Mouse (Mus musculus) embryonic facial prominence, embryonic 13.5 days (tissue): ENCODE measurements around the gene Adam33. TPM values are rescaled to one million over a fixed set of nuclear protein-coding genes. Genes with fewer than 3 reads are reported as not detected.
"Not testable (repeated sequence)": the region's sequence is repeated elsewhere in the genome, so short reads cannot be mapped to it uniquely, and the experiment has no call there.

Experiments
- ATAC-seq: fragments of 200-750 bp; cut with Nextera tagmentation; 2 replicates; pipeline ENCODE4 v1.8.0; 2017; ENCODE audit warnings: low read depth; ENCODE audit not compliant: insufficient number of reproducible peaks, insufficient read depth, low FRiP score, low TSS enrichment
- H3K27ac ChIP-seq: fragments of 300-500 bp; sonication (generic); 2 replicates; pipeline ENCODE4 v1.5.1; 2015; ENCODE audit warnings: moderate library complexity, mild to moderate bottlenecking, inconsistent platforms
- H3K27me3 ChIP-seq: fragments of 300-500 bp; sonication (generic); 2 replicates; pipeline ENCODE4 v1.6.1; 2015; ENCODE audit warnings: mild to moderate bottlenecking, inconsistent platforms
- H3K36me3 ChIP-seq: fragments of 300-500 bp; sonication (generic); 2 replicates; pipeline ENCODE4 v1.6.1; 2015; ENCODE audit warnings: mild to moderate bottlenecking, inconsistent platforms
- H3K4me1 ChIP-seq: fragments of 300-500 bp; sonication (generic); 2 replicates; pipeline ENCODE4 v1.6.1; 2015; ENCODE audit warnings: inconsistent platforms
- H3K4me2 ChIP-seq: fragments of 300-500 bp; sonication (generic); 2 replicates; pipeline ENCODE4 v1.6.1; 2015; ENCODE audit warnings: moderate library complexity, mild to moderate bottlenecking, inconsistent platforms
- H3K4me3 ChIP-seq: fragments of 300-500 bp; sonication (generic); 2 replicates; pipeline ENCODE4 v1.5.1; 2015; ENCODE audit warnings: mild to moderate bottlenecking, inconsistent platforms
- H3K9ac ChIP-seq: fragments of 300-500 bp; sonication (generic); 2 replicates; pipeline ENCODE4 v1.6.1; 2015; ENCODE audit warnings: mild to moderate bottlenecking, inconsistent platforms
- H3K9me3 ChIP-seq: fragments of 300-500 bp; sonication (generic); 2 replicates; pipeline ENCODE4 v1.6.1; 2016; ENCODE audit warnings: inconsistent platforms
- WGBS: fragments of 180-500 bp; shearing (Covaris S2); methylation state at CpG from one replicate; pipeline ENCODE4 v1.1.7; 2015; ENCODE audit warnings: mixed read lengths; 5-methylcytosine and 5-hydroxymethylcytosine counted together
- polyA plus RNA-seq: library from polyadenylated mRNA; unstranded; fragments of >200 nt; fragmentation: Nextera tagmentation; extraction: Ambion mirVana; gene quantifications from 2 replicates; pipeline ENCODE4 v1.2.1, GENCODE M21; 2015

The Adam33 gene
- 30.0 and 31.9 TPM in 2 replicates for polyA plus RNA-seq

DNA sequence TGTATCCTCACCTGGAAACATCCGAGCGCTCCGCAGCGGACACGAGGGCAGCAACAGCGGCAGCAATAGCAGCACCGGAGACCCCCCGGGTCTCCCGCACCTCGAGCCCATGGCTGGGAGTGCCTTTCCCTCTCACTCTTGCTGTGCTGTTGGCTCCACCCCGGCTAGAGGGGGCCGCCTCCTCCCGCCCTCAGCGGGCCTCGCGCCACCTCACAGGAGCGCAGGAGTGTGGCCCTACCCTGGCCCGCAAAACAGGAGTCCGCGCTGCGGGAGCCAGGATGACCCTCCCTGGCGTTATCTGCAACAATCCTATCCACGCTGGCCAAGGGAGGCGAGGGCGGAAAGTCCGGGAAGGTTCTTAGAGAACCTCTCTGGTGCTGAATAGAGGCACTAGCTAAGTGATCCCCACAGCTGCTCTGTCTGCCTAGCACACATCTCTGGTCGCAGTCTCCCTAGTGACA lies at the start of gene Adam33:
Adam33 (minus strand) TSS at position 411 of the 461 bp plus-strand sequence.
- Histone ChIP-seq H3K4me2 (peak within 1 kb of the TSS; percentile 63), H3K4me1 (peaks cover 49% of the 10 kb centered on the region), H3K9ac (peak within 1 kb of the TSS; percentile 61), H3K27ac (no peak within 1 kb of the TSS), H3K36me3 (no peaks in the 10 kb centered on the region), H3K9me3 (no peaks in the 10 kb centered on the region), H3K27me3 (peaks cover 30% of the 10 kb centered on the region), H3K4me3 (peak within 1 kb of the TSS; percentile 36)
- ATAC-seq: no peak
- 2% methylated on average over 26 of the region's 27 CpGs for WGBS

DNA sequence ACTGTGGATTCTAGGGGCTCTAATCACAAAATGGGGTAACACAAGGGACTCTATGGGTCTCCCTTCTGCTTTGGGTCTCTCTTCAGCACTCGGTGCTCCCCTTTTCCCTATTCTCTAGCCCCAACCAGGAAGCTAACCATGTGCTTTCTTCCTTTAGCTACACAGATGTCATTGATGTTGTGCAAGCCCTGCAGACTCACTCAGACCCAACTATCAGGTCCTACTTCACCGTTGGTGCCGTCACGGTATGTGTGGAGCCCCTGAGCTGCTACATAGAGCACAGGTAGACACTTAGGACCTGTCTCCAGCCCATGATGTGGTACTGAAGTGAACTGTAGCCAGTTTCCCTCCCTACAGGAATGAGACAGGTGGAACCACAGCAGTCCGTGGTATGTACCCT lies 42.4 kb upstream of the Adam33 start:
- H3K4me2 ChIP-seq: no peak overlapping the region
- H3K27me3 ChIP-seq: no peaks in the 10 kb centered on the region
- ATAC-seq: no peak
- no peaks in the 10 kb centered on the region for H3K4me1 ChIP-seq
- 88% methylated on average over 5 of the region's 5 CpGs for WGBS
- H3K9me3 ChIP-seq: no peaks in the 10 kb centered on the region
- no peak overlapping the region for H3K27ac ChIP-seq
- no peaks in the 10 kb centered on the region for H3K36me3 ChIP-seq
- H3K9ac ChIP-seq: no peak overlapping the region
- no peak overlapping the region for H3K4me3 ChIP-seq

DNA sequence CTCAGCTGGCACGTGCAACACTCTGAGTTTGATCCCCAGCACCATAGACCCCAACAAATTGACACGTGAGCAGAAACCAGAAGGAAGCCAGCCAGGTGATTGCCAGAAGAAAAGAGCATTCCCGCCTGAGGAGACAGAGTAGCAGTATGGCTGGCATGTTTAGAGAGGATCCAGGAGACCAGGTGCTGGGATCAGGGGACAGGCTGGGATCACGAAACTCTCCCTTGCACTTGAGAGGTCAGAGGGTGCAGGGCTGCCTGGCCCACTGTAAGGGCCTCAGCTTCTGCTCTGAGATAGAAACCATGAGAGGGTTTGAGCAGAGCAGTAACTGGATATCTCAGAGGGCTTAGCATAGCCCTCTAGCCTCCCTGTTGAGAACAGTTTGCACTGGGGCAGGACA lies 41.4 kb upstream of the Adam33 start:
- not testable (repeated sequence) for H3K9ac ChIP-seq, H3K4me2 ChIP-seq, H3K4me3 ChIP-seq, H3K27ac ChIP-seq, H3K27me3 ChIP-seq, H3K36me3 ChIP-seq, ATAC-seq, H3K9me3 ChIP-seq, H3K4me1 ChIP-seq
- WGBS: 73% methylated on average over 4 of the region's 4 CpGs

DNA sequence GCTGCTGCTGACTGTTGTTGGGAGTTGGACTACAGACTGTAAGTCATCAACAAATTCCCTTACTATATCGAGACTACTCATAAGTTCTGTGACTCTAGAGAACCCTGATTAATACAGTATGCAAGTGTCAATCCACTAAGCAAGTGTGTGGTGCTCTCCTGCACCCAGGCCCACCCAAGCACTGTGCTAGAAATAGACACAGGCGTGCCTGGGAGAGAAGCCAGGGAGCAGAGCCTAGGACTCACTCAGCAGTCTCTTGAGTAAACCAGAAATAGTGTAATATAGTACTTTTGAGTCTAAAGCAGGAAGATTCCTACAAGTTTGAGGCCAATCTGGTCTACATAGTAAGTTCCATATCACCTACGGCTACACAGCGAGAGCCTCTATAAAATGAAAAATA lies 40.4 kb upstream of the Adam33 start:
- Histone ChIP-seq H3K9me3 (no peaks in the 10 kb centered on the region), H3K4me3 (no peak overlapping the region), H3K36me3 (no peaks in the 10 kb centered on the region), H3K27me3 (no peaks in the 10 kb centered on the region), H3K4me1 (no peaks in the 10 kb centered on the region), H3K27ac (no peak overlapping the region), H3K4me2 (no peak overlapping the region), H3K9ac (no peak overlapping the region)
- 87% methylated on average over 4 of the region's 4 CpGs for WGBS
- ATAC-seq: no peak

DNA sequence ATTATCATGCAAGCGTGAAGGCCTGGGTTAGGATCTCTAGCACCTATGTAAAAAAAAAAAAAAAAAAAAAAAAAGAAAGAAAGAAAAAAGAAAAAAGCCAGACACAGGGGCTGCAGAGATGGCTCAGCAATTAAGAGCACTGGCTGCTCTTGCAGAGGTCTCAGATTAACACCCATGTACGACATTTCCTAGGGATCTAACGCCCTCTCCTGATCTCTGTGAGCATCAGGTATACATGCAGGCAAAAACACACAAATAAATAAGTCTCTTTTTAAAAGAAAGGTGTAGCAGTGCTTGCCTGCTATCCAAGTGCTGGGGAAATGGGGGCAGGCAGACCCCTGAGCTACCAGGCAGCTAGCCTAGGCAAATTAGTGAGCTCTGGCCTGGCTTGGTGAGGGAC lies 37.9 kb upstream of the Adam33 start:
- Histone ChIP-seq H3K9ac (no peak overlapping the region), H3K27ac (no peak overlapping the region), H3K4me1 (peaks cover 1% of the 10 kb centered on the region), H3K4me3 (no peak overlapping the region), H3K4me2 (no peak overlapping the region), H3K27me3 (no peaks in the 10 kb centered on the region), H3K9me3 (no peaks in the 10 kb centered on the region), H3K36me3 (no peaks in the 10 kb centered on the region)
- WGBS: 44% methylated on average over 3 of the region's 3 CpGs
- no peak for ATAC-seq

DNA sequence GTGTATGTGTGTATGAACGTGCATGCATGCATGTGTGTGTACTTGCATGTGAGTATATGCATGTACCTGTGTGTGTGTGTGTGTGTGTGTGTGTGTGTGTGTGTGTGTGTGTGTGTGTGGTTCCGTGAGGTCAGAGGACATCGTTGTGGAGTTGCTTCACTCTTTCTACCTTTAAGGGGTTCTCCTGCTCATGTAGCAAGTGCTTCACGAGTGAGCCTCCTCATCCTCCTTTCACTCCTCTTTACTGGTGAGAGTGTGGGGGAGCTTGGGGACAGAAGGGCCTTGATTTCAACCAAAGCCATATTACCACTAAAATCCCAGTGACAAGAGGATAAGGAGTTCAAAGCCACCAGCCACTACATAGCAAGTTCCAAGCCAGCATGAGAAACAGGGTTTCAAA lies 33.5 kb upstream of the Adam33 start:
- no peak overlapping the region for H3K4me3 ChIP-seq
- WGBS: 84% methylated on average over 4 of the region's 4 CpGs

DNA sequence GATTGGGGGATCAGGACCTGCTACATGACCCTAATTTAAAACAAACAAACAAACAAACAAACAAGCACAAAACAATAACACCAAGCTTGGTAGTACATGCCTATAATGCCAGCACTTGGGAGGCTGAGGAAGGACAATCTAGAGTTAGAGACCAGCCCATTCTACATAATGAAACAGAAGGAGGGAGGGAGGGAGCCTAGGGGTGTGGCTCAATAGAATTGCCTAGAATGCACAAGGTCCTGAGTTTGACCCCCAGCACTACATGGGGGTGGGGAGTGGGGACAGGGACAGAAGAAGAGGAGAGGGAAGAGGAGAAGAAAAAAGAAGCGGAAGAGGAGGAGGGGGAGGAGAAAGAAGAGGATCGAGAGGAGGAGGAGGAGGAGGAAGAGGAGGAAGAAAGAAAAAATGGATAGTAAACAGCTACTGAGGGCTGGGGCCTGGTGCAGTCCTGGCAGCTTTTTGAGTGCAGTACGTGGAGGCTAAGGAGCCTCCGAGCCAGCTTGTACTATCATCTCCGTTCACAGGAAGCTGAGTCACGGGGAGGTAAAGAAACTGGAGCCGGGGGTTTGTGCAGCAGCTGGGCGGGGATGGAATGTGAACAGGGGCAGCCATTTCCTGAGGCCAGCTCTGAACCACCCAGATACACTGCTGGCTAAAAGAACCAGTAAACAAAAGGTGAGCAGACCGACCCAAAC lies 32.6 kb upstream of the Adam33 start:
- Histone ChIP-seq H3K9me3 (no peaks in the 10 kb centered on the region), H3K27me3 (no peaks in the 10 kb centered on the region), H3K9ac (no peak overlapping the region), H3K4me2 (peak overlapping the region; percentile 41), H3K4me3 (no peak overlapping the region), H3K27ac (peak overlapping the region; percentile 68), H3K4me1 (peaks cover 7% of the 10 kb centered on the region), H3K36me3 (no peaks in the 10 kb centered on the region)
- 6% methylated on average over 9 of the region's 9 CpGs for WGBS
- peak; percentile 79; the same call in 1 of the 2 replicates for ATAC-seq

More for the DNA sequence above, 33.5 kb upstream of the Adam33 start:
- Histone ChIP-seq H3K9me3 (no peaks in the 10 kb centered on the region), H3K9ac (no peak overlapping the region), H3K36me3 (no peaks in the 10 kb centered on the region), H3K27ac (no peak overlapping the region; the same call in 1 of the 2 replicates), H3K4me2 (no peak overlapping the region), H3K27me3 (no peaks in the 10 kb centered on the region), H3K4me1 (peaks cover 7% of the 10 kb centered on the region)
- no peak for ATAC-seq

DNA sequence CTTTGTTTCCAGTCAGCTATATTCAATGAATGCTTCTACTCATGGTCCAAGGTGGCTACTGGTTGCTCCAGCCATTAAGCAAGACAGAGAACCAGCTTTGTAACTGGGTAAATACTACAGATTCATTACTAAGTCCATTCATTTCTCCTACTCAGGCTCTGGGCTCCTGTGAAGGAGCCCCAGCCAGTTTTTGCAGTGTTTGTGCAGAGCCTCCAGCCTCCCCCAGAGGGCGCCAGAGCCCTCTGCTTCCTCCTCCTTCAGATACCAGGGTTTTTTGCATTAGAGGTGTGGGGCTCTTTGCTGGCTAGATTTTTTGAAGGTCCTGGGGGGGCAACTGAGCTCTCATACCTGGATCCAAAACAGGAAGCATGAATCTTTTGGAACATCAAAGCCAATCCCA lies 31.2 kb upstream of the Adam33 start:
- no peaks in the 10 kb centered on the region for H3K36me3 ChIP-seq
- H3K27me3 ChIP-seq: no peaks in the 10 kb centered on the region
- H3K4me1 ChIP-seq: peaks cover 7% of the 10 kb centered on the region
- H3K4me3 ChIP-seq: no peak overlapping the region
- H3K9me3 ChIP-seq: no peaks in the 10 kb centered on the region
- H3K27ac ChIP-seq: no peak overlapping the region
- H3K4me2 ChIP-seq: no peak overlapping the region
- no peak overlapping the region for H3K9ac ChIP-seq
- no peak for ATAC-seq
- 0% methylated on average over 1 of the region's 1 CpGs for WGBS

DNA sequence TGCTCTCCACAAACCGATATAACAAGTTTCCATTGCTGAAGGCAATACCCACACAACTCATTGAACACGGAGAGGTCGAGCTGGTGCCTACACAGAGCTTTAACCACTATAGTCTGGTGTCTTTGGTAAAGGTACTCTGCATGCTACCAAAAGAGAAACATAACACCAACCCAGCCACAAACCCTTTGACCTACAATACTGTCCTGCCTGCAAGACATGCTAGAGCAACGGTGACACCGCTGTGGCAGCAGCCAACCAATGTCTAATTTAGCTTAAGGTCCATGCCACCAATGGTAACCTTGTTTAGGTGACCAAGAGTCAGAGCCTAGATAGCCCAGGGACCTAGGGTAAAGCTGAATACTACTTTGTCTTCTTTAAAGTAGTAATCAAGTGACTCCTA lies 30.0 kb upstream of the Adam33 start:
- Histone ChIP-seq H3K4me2 (no peak overlapping the region), H3K27ac (no peak overlapping the region), H3K36me3 (no peaks in the 10 kb centered on the region), H3K4me3 (no peak overlapping the region), H3K9me3 (no peaks in the 10 kb centered on the region), H3K27me3 (no peaks in the 10 kb centered on the region), H3K4me1 (peaks cover 7% of the 10 kb centered on the region), H3K9ac (no peak overlapping the region)
- WGBS: 83% methylated on average over 5 of the region's 5 CpGs
- ATAC-seq: no peak

DNA sequence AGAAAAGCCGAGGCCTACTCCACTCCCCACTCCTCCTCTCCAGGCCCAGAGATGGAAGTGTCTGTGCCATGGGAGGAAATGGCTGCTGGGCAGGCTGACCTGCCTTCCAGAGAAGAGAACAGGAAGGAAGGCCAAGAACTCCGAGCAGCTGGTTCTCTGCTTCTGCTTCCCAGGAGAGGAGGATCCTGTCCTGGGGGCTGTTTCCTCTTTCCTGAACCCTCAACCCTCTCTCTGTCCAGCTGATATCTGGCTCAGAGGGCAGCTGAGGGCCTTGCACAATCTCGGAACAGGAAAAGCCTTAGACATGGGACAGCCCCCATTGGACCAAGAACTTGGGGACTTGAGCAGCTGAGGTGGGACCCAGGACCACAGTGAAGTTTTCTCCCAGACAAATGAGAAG lies 27.2 kb upstream of the Adam33 start:
- H3K9me3 ChIP-seq: no peaks in the 10 kb centered on the region
- no peak for ATAC-seq
- no peak overlapping the region for H3K27ac ChIP-seq
- no peaks in the 10 kb centered on the region for H3K36me3 ChIP-seq
- H3K4me3 ChIP-seq: no peak overlapping the region
- no peak overlapping the region for H3K9ac ChIP-seq
- no peak overlapping the region for H3K4me2 ChIP-seq
- no peaks in the 10 kb centered on the region for H3K27me3 ChIP-seq
- H3K4me1 ChIP-seq: 0 out of 2 replicates have a peak, but pooled peaks cover 4% of the 10 kb centered on the region
- 73% methylated on average over 3 of the region's 3 CpGs for WGBS

DNA sequence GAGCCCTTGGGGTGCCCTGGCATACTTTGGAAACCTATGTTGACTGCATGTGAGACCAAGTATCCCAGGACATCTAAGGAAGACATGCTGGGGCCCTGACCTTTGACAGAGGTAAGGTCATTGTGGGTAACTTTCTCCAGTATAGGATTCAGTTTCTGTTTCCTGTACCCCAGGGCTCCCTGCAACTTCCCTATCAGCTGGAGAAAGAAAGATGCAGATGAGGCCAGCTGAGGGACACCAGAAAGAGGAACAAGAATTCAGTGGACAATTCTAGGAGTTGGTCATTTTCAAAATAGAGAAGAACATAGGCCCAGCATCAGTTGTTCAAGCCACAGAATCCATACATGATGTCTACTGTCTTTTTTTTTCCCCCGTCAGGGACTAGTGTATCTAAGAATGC lies 26.0 kb upstream of the Adam33 start:
- no peak for ATAC-seq
- no peak overlapping the region for H3K27ac ChIP-seq
- H3K4me2 ChIP-seq: no peak overlapping the region
- no peaks in the 10 kb centered on the region for H3K36me3 ChIP-seq
- no peaks in the 10 kb centered on the region for H3K27me3 ChIP-seq
- 91% methylated on average over 1 of the region's 1 CpGs for WGBS
- H3K4me3 ChIP-seq: no peak overlapping the region
- no peak overlapping the region for H3K9ac ChIP-seq
- 0 out of 2 replicates have a peak, but pooled peaks cover 4% of the 10 kb centered on the region for H3K4me1 ChIP-seq
- H3K9me3 ChIP-seq: no peaks in the 10 kb centered on the region

DNA sequence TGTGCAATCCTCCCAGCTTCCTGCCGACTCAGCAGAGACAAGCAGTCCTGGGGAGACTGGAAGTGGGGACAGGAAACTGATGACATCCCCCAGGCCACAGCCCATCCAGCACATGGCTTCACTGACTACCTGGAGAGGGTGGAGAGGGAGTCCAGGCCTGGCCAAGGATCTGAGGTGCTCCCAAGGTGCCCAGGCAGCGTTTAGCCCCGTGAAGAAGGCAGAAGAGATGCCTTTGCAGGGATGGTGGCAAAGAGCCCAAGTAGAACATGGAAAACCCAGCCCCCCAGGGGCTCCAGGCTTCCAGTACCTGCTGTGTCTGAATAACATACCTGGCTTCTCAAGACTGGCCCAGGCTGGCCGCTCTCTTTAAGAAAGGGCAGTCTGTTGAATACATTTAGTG lies 25.0 kb upstream of the Adam33 start:
- Histone ChIP-seq H3K36me3 (no peaks in the 10 kb centered on the region), H3K4me3 (no peak overlapping the region), H3K9me3 (no peaks in the 10 kb centered on the region), H3K4me2 (no peak overlapping the region), H3K9ac (no peak overlapping the region), H3K27ac (no peak overlapping the region), H3K4me1 (0 out of 2 replicates have a peak, but pooled peaks cover 4% of the 10 kb centered on the region), H3K27me3 (no peaks in the 10 kb centered on the region)
- 83% methylated on average over 4 of the region's 4 CpGs for WGBS
- no peak for ATAC-seq
